Mouse (Mus musculus): ENCODE measurements around the gene Hist1h3d.
A peak's percentile ranks its signal among the peaks of the same experiment; 100 is the strongest.

Hist1h3d gene

GRCm38 (mm10) chr13:23621532-23622174 lies 46.1 kb downstream of the Hist1h3d start:
- peak; percentile 61 to 70 for DNase-seq (ENCODE audit: low spot score in 2 of 2)

- DNase-seq (ENCODE audit: low spot score in 2 of 2), result peak; percentile 50 to 87
Measured at GRCm38 (mm10) chr13:23622175-23622671, 46.7 kb downstream of the Hist1h3d start, which contains the start of gene Hist1h1e. Gene Hist1h1e, minus strand, starts transcription at chr13:23622558.

GRCm38 (mm10) chr13:23622861-23623450 lies 47.4 kb downstream of the Hist1h3d start:
- no peak for DNase-seq (ENCODE audit: low spot score in 2 of 2)

All from left cerebral cortex, adult 9 months (tissue).